Mouse (Mus musculus) adrenal gland, adult (tissue): ENCODE measurements around the gene Tmem200a.

Source experiments
- DNase-seq, 2 experiments: peaks; one replicate each; pipeline ENCODE4 v3.0.0; 2022 to 2023; ENCODE audit warnings: low spot score in 1 of 2; ENCODE audit not compliant: inconsistent age in 2 of 2

Tmem200a gene

GRCm38 (mm10) chr10:26078521-26079142 lies at the start of gene Tmem200a:
TSS of gene Tmem200a (minus strand) at chr10:26079052.
- DNase-seq: peak; percentile 81 to 91

GRCm38 (mm10) chr10:26119822-26120183 lies 41.0 kb upstream of the Tmem200a start:
- no peak for DNase-seq

DNA sequence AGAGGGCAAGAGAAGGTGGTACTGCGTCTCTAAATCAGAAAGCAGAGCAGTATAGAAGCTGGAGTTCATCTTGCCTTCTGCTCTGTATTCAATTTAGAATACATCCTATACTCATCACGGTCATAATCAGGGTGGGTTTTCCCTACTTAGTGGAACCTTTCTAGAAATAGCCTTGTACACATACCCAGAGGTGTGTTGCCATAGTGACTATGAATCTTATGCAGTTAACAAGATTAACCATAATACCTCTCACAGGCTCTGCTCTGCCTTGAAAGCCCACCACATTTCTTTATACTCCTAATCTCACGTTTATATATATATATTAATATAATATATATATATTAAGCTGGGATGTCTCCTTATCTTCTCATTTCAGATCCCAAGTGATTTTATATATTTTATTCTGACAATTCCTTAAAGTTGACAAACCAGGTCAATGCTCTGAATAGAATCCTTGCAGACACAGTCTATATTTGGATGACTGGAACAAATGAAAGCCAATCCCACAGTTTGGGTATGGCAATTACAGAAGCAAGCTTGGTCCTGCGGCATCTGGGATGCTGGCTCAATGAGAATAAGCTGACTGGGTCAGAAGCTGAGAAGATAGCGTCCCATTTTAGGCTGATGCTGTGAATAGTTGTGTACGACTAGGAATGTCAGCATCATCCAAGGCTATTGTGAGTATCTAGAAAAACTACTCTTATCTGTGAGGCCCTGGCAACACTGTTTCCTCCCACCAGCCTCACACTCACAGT lies 40.4 kb upstream of the Tmem200a start:
- no peak for DNase-seq

GRCm38 (mm10) chr10:26114409-26114808 lies 35.6 kb upstream of the Tmem200a start:
- no peak for DNase-seq

GRCm38 (mm10) chr10:26103330-26103982 lies 24.6 kb upstream of the Tmem200a start:
- no peak for DNase-seq

GRCm38 (mm10) chr10:26082081-26082480 lies 3.2 kb upstream of the Tmem200a start:
- peak in 1 of 2 experiments; percentile 47 for DNase-seq

DNA sequence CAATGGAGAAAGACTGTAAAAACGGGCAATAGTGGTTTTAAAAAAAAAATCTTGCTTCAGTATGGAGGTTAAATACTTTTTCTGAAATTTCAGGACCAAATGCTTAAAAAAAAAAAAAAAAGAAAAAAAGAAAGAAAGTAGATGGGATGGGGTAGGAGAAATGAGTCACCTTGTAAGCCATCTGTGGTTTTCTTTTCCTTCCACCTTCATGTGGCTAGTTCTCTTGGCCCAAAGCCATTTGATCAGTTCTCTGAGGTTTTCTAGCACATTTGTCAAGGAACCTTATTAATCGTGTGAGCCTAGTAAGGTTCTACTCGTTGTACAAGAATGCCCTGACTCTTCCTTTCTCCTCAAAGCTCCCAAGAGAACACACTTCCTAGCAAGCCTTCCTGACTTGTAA lies 826 bp upstream of the Tmem200a start:
- DNase-seq: no peak

GRCm38 (mm10) chr10:26077671-26078481 lies 976 bp downstream of the Tmem200a start, which contains the start of gene Gm9767:
TSS of gene Gm9767 (plus strand) at chr10:26078255.
- peak; percentile 62 to 83 for DNase-seq

GRCm38 (mm10) chr10:26076949-26077348 lies 1.9 kb downstream of the Tmem200a start:
- DNase-seq: peak in 1 of 2 experiments; percentile 70

DNA sequence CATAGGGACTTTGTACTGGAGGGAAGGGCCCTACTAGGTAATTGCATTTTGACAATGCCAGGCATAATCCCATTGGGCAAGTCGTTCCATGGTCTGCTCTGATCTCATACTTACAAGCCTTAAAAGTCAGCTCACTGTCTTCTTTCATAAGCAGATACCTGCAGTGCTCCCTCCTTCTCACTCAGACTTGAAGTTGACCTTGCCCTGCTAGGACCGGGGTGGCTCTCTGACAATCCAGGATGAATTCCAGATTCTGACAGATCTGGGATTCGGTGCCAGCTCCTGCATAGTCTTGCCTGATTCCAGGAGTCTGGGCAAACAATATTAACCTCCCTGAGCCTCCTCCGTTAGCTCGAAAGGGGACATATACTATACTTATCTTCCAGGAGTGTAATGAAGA lies 6.9 kb downstream of the Tmem200a start:
- DNase-seq: peak; percentile 54 to 66

DNA sequence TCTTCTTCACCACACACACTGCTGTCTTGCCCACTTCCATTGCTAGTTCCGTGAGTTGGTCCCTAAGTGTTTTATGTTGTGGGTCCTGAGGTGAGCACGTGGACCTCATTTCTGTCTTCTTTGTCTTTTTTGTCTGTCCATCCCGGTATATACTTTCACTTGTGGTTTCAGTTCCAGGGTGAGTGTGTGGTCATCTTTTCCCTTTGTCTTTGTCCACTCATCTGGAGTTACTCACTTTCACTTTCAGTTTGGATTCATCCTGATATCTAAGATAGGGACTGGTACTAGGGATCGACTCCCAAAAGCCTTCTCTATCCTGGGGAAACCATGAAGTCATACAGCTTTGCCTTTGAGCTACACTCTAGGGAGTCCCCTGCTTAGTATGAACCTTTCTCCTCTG lies 15.8 kb downstream of the Tmem200a start:
- no peak for DNase-seq

DNA sequence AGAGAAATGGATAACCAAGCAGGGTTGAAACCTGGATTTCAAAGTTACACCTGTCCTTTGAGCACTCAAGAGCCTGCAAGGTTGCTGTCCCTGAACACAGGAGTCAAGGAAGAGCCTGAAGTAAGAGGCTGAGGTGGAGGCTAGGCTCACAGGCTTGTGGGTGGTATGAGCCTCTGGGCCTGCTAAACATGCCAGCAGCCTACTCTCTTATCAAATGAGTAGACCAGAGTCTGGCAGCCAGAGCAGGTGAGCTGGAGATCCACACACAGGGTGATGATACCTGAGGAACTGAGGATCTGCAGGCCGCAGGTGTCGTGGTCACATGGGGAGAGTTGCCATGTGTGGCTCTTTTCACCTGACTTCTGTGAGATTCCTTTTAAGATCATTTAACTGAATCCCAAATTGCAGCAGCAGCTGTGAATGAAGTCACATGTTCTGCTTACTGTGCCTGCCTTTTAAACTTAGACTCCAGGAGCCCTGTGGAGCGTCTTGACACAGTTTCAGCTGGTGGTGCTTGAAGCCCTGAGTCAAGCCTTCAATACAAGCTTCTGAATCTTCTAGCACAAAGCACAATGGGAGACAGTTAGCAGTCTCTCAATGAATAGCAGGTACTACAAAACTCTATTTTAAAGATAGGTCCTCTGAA lies 19.1 kb downstream of the Tmem200a start:
- DNase-seq: peak in 1 of 2 experiments; percentile 29

DNA sequence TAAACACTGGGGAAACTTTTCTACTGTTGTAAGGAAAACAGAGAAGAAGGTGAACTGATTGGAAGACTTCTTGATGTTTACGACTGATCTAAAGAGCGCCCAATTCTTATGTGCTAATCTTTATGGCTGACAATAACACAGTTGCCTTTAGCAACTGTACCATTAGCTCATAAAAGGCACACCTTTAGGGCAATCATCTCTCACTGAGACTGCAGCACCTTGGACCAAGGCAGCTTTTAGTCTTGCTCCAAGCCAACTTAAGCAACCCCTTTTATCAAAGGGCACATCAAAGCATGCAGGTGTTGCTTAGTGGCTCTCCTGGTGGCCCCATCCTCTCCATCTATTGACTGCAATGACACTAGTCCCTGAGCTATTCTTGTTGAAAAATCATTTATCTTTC lies 27.7 kb downstream of the Tmem200a start:
- DNase-seq: no peak

GRCm38 (mm10) chr10:26034931-26035330 lies 43.9 kb downstream of the Tmem200a start:
- DNase-seq: peak in 1 of 2 experiments; percentile 35

GRCm38 (mm10) chr10:26018740-26019139 lies 60.1 kb downstream of the Tmem200a start:
- DNase-seq: no peak

- peak; percentile 57 to 78 for DNase-seq
Observed at GRCm38 (mm10) chr10:26014298-26014697, 64.6 kb downstream of the Tmem200a start.

- DNase-seq: peak in 1 of 2 experiments; percentile 63
Observed at GRCm38 (mm10) chr10:26008948-26009347, 69.9 kb downstream of the Tmem200a start.

- peak; percentile 48 to 79 for DNase-seq
Observed at GRCm38 (mm10) chr10:26005471-26005870, 73.4 kb downstream of the Tmem200a start.

GRCm38 (mm10) chr10:26000893-26001292 lies 78.0 kb downstream of the Tmem200a start:
- no peak for DNase-seq

- DNase-seq: no peak
Observed at GRCm38 (mm10) chr10:25999291-25999930, 79.4 kb downstream of the Tmem200a start.
